Mouse (Mus musculus) hindbrain, embryonic 12.5 days (tissue): ENCODE measurements around the gene Chit1. TPM values are rescaled to one million over a fixed set of nuclear protein-coding genes. Genes with fewer than 3 reads are reported as not detected.

Experiments used
- ATAC-seq: fragments of 200-750 bp; cut with Nextera tagmentation; 2 replicates; pipeline ENCODE4 v1.8.0; 2017; ENCODE audit warnings: moderate TSS enrichment; ENCODE audit not compliant: low FRiP score
- H3K27ac ChIP-seq: fragments of 300-500 bp; sonication (generic); 2 replicates; pipeline ENCODE4 v1.5.1; 2016; ENCODE audit warnings: mild to moderate bottlenecking
- H3K27me3 ChIP-seq: fragments of 300-500 bp; sonication (generic); 2 replicates; pipeline ENCODE4 v1.6.1; 2016; ENCODE audit warnings: mild to moderate bottlenecking
- H3K36me3 ChIP-seq: fragments of 300-500 bp; sonication (generic); 2 replicates; pipeline ENCODE4 v1.6.1; 2016; ENCODE audit warnings: mild to moderate bottlenecking
- H3K4me1 ChIP-seq: fragments of 300-500 bp; sonication (generic); 2 replicates; pipeline ENCODE4 v1.6.1; 2016
- H3K4me2 ChIP-seq: fragments of 300-500 bp; sonication (generic); replicated peaks from 2 replicates; pipeline ENCODE4 v1.6.1; 2016; ENCODE audit warnings: mild to moderate bottlenecking
- H3K4me3 ChIP-seq: fragments of 300-500 bp; sonication (generic); 2 replicates; pipeline ENCODE4 v1.5.1; 2016; ENCODE audit warnings: mild to moderate bottlenecking
- H3K9ac ChIP-seq: fragments of 300-500 bp; sonication (generic); 2 replicates; pipeline ENCODE4 v1.6.1; 2016; ENCODE audit warnings: mild to moderate bottlenecking, moderate library complexity
- H3K9me3 ChIP-seq: fragments of 300-500 bp; sonication (generic); replicated peaks from 2 replicates; pipeline ENCODE4 v1.6.1; 2016; ENCODE audit warnings: mild to moderate bottlenecking
- WGBS: fragments of 180-500 bp; shearing (Covaris S2); methylation state at CpG from one replicate; pipeline ENCODE4 v1.1.7; 2016; 5-methylcytosine and 5-hydroxymethylcytosine counted together
- polyA plus RNA-seq: library from polyadenylated mRNA; unstranded; fragments of >200 nt; fragmentation: Nextera tagmentation; extraction: Ambion mirVana; gene quantifications from 2 replicates; pipeline ENCODE4 v1.2.1, GENCODE M21; 2016

The Chit1 gene
- polyA plus RNA-seq, 1 experiment from 2014 or later: not detected

- H3K9ac ChIP-seq: no peak overlapping the region
- 93% methylated on average over 3 of the region's 3 CpGs for WGBS
- no peak for ATAC-seq
- no peaks in the 10 kb centered on the region for H3K27me3 ChIP-seq
- no peak overlapping the region for H3K4me2 ChIP-seq
- H3K4me3 ChIP-seq: no peak overlapping the region
- no peaks in the 10 kb centered on the region for H3K36me3 ChIP-seq
- H3K27ac ChIP-seq: no peak overlapping the region
- no peaks in the 10 kb centered on the region for H3K9me3 ChIP-seq
- H3K4me1 ChIP-seq: peaks cover 2% of the 10 kb centered on the region
Measured at GRCm38 (mm10) chr1:134160404-134160803, 49.4 kb downstream of the Chit1 start.

DNA sequence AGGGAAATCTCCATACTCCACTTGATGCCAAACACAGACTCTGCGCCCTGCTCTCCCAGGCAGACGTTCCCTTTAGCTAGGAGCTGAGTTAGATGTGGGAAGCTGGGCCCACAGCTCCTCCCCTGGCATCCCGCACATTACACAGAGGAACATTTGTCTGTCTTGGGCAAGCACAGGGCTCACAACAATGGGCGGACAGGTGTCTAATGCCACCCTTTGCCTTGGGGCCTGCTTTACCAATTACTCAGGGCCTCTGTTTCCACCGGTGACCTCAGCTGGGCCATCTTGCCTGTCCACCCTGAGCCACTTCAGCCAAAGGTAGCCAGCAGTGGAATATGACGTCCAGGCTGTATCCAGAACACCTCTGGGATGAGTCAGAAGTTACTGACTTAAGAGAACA, 50.4 kb downstream of the Chit1 start:
- H3K9ac ChIP-seq: no peak overlapping the region
- H3K27ac ChIP-seq: no peak overlapping the region
- 82% methylated on average over 6 of the region's 6 CpGs for WGBS
- peaks cover 2% of the 10 kb centered on the region for H3K4me1 ChIP-seq
- H3K27me3 ChIP-seq: no peaks in the 10 kb centered on the region
- no peak overlapping the region for H3K4me3 ChIP-seq
- H3K9me3 ChIP-seq: 0 out of 2 replicates have a peak, but pooled peaks cover 1% of the 10 kb centered on the region
- no peaks in the 10 kb centered on the region for H3K36me3 ChIP-seq
- H3K4me2 ChIP-seq: no peak overlapping the region
- no peak for ATAC-seq

- Histone ChIP-seq H3K9ac (no peak overlapping the region), H3K4me1 (peaks cover 2% of the 10 kb centered on the region), H3K36me3 (no peaks in the 10 kb centered on the region), H3K4me3 (no peak overlapping the region), H3K27ac (no peak overlapping the region), H3K27me3 (no peaks in the 10 kb centered on the region), H3K9me3 (0 out of 2 replicates have a peak, but pooled peaks cover 5% of the 10 kb centered on the region), H3K4me2 (no peak overlapping the region)
- ATAC-seq: no peak
- WGBS: 85% methylated on average over 6 of the region's 6 CpGs
Measured at GRCm38 (mm10) chr1:134162510-134163225, 51.6 kb downstream of the Chit1 start.

DNA sequence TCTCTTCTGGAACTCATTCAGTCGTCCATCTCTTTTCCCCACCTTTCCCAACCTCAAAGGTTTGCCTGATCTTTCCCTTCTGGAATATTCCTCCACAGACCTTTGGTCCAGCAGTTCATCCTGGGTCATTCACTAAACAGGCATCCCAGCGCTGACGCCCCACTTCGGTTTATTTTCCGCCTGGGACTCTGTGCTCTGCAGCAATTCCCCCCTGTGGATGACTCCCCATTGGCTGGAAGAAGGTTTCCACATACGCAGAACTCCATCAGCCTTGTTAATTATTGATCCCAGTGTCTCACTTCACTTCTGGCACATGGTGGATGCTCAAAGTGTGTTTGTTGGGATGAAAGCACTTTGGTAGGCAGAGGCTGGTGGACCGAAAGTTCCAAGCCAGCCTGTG, 52.4 kb downstream of the Chit1 start:
- ATAC-seq: no peak

DNA sequence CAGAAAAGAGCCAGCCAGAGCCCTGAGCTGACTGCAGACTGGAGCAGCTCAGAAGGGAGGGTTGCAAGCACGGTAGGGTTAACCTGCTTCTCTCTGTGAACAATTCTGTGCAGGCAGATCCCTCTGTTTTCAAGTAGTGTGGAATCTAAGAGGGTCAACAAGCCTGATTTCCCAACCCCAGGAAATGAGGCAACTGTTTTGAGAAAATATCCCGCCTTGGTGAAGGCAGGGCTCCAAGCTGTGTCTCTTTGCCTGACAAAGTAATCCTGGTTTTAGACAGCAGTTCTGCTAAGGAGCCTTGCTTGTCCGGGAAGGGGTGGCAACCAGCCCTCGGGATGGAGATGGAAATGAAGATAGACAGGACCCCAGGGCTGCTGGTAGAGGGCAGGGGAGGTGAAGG, 53.4 kb downstream of the Chit1 start:
- no peak for ATAC-seq
- no peaks in the 10 kb centered on the region for H3K27me3 ChIP-seq
- no peak overlapping the region for H3K4me2 ChIP-seq
- no peak overlapping the region for H3K9ac ChIP-seq
- WGBS: 56% methylated on average over 4 of the region's 4 CpGs
- H3K27ac ChIP-seq: no peak overlapping the region
- H3K36me3 ChIP-seq: no peaks in the 10 kb centered on the region
- H3K4me1 ChIP-seq: peaks cover 2% of the 10 kb centered on the region
- H3K9me3 ChIP-seq: 0 out of 2 replicates have a peak, but pooled peaks cover 5% of the 10 kb centered on the region
- no peak overlapping the region for H3K4me3 ChIP-seq

More for the DNA sequence above, 52.4 kb downstream of the Chit1 start:
- H3K27ac ChIP-seq: no peak overlapping the region
- H3K4me3 ChIP-seq: no peak overlapping the region
- 0 out of 2 replicates have a peak, but pooled peaks cover 5% of the 10 kb centered on the region for H3K9me3 ChIP-seq
- no peaks in the 10 kb centered on the region for H3K27me3 ChIP-seq
- H3K36me3 ChIP-seq: no peaks in the 10 kb centered on the region
- peaks cover 2% of the 10 kb centered on the region for H3K4me1 ChIP-seq
- no peak overlapping the region for H3K9ac ChIP-seq
- no peak overlapping the region for H3K4me2 ChIP-seq
- 87% methylated on average over 7 of the region's 7 CpGs for WGBS

DNA sequence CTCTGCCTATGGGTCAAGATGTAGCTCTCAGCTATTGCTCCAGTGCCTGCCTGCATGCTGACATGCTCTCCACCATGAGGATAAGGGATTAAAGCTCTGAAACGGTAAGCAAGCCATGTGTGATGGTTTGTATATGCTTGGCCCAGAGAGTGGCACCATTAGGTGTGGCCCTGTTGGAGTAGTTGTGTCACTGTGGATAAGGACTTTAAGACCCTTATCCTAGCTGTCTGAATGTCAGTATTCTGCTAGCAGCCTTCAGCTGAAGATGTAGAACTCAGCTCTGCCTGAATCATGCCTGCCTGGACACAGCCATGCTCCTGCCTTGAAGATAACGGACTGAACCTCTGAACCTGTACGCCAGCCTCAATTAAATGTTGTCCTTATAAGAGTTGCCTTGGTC, 55.5 kb downstream of the Chit1 start:
- H3K27me3 ChIP-seq: no peaks in the 10 kb centered on the region
- no peak overlapping the region for H3K9ac ChIP-seq
- peaks cover 2% of the 10 kb centered on the region for H3K4me1 ChIP-seq
- ATAC-seq: no peak
- H3K9me3 ChIP-seq: 0 out of 2 replicates have a peak, but pooled peaks cover 5% of the 10 kb centered on the region
- 87% methylated on average over 3 of the region's 3 CpGs for WGBS
- H3K4me3 ChIP-seq: no peak overlapping the region
- H3K36me3 ChIP-seq: no peaks in the 10 kb centered on the region
- no peak overlapping the region for H3K27ac ChIP-seq
- H3K4me2 ChIP-seq: no peak overlapping the region

DNA sequence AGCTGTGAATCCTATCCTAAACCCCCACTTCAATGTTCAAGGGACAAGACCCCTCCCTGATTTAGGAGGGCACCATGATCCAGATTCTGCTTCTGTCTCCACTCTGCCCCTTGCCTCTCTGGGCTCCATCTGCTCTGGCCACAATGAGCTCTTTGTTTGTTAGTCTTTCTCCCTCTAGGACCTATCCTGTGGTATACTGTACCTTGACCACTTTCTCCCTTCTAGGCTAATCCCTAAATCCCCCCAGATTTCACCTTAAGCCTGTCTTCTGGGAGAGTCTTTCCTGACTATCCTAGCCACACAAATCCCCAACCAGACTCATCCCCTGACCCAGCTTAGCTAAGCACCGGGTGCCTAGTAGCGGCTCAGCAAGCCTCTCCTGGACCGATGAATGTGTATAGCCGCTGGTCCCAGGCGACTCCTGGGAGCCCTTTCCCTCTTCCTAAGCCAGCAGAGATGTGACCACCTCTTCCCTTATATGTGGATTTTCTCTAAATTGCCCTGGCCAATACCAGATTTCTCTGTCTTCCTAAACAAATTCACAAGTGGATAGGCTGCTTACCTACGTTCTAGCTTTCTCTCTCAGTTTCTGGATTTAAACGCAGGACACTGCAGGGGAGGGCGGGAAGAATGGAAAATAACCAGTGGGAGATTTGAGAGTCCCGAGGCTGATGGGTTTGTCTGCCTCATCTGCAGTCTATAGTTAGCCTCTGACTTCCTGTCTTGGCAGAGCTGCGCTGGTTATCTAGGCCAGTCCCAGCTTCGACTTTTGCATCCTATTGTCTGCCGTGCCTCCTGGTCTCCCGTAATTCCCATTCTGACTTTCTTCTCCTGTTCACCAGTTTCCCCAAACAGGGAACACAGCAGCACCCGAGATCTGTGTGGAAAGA, 56.6 kb downstream of the Chit1 start:
- no peak for ATAC-seq
- peaks cover 2% of the 10 kb centered on the region for H3K4me1 ChIP-seq
- H3K27ac ChIP-seq: no peak overlapping the region
- no peak overlapping the region for H3K4me3 ChIP-seq
- 60% methylated on average over 14 of the region's 14 CpGs for WGBS
- H3K4me2 ChIP-seq: no peak overlapping the region
- H3K36me3 ChIP-seq: no peaks in the 10 kb centered on the region
- no peak overlapping the region for H3K9ac ChIP-seq
- no peaks in the 10 kb centered on the region for H3K27me3 ChIP-seq
- 0 out of 2 replicates have a peak, but pooled peaks cover 5% of the 10 kb centered on the region for H3K9me3 ChIP-seq

DNA sequence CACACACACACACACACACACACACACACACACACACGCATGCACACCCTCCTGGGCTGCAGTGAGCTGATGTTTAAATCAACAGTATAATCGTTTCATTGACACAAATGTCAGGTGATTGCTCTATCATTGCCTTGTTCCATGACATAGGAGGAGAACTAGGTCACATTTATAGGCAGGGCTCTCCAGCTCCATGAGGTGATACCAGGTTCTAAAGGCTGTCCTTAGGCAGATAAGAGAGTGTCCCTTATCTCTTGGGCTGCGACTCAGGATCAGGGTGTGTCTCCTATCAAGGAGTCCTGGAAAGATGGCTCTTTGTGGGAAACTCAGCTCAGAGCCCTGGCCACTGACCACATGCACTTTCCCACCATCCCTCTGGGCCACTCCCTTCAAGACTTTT, 57.5 kb downstream of the Chit1 start:
- Histone ChIP-seq H3K36me3 (no peaks in the 10 kb centered on the region), H3K9me3 (0 out of 2 replicates have a peak, but pooled peaks cover 5% of the 10 kb centered on the region), H3K9ac (no peak overlapping the region), H3K27me3 (no peaks in the 10 kb centered on the region), H3K4me2 (no peak overlapping the region), H3K27ac (no peak overlapping the region), H3K4me3 (no peak overlapping the region), H3K4me1 (peaks cover 2% of the 10 kb centered on the region)
- no peak for ATAC-seq
- 86% methylated on average over 3 of the region's 3 CpGs for WGBS

GRCm38 (mm10) chr1:134168985-134169697, 58.1 kb downstream of the Chit1 start:
- Histone ChIP-seq H3K27me3 (no peaks in the 10 kb centered on the region), H3K4me2 (no peak overlapping the region), H3K27ac (no peak overlapping the region), H3K36me3 (no peaks in the 10 kb centered on the region), H3K9ac (no peak overlapping the region), H3K4me3 (no peak overlapping the region), H3K9me3 (0 out of 2 replicates have a peak, but pooled peaks cover 5% of the 10 kb centered on the region), H3K4me1 (peaks cover 2% of the 10 kb centered on the region)
- no peak for ATAC-seq
- WGBS: 93% methylated on average over 8 of the region's 8 CpGs

- Histone ChIP-seq H3K9me3 (no peaks in the 10 kb centered on the region), H3K4me1 (no peaks in the 10 kb centered on the region), H3K9ac (no peak overlapping the region), H3K36me3 (no peaks in the 10 kb centered on the region), H3K4me2 (no peak overlapping the region), H3K4me3 (no peak overlapping the region), H3K27ac (no peak overlapping the region), H3K27me3 (no peaks in the 10 kb centered on the region)
- WGBS: 58% methylated on average over 7 of the region's 7 CpGs
- no peak for ATAC-seq
Measured at GRCm38 (mm10) chr1:134173081-134173480, 62.0 kb downstream of the Chit1 start.

DNA sequence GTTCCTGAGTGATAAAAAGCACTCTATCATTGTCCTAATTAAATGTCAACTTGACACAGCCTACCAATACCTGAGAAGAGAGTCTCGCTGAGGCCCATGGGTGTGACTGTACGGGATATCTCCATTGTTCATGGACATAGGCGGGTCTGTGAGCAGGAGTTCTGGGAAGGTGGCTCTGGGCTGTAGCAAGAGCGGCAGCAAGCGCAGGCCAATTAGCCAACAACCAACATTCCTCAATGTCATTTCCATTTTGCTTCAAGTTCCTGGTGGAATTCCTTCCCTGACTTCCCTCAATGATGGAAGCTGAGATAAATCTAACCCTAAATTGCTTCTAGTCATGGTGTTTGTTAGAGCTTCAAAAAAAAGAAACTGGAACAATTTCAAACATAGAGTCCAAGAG, 66.9 kb downstream of the Chit1 start:
- ATAC-seq: no peak
- H3K4me2 ChIP-seq: no peak overlapping the region
- no peak overlapping the region for H3K27ac ChIP-seq
- H3K36me3 ChIP-seq: no peaks in the 10 kb centered on the region
- H3K4me3 ChIP-seq: no peak overlapping the region
- no peaks in the 10 kb centered on the region for H3K27me3 ChIP-seq
- H3K9ac ChIP-seq: no peak overlapping the region
- H3K4me1 ChIP-seq: 0 out of 2 replicates have a peak, but pooled peaks cover 7% of the 10 kb centered on the region
- H3K9me3 ChIP-seq: no peaks in the 10 kb centered on the region
- WGBS: 82% methylated on average over 5 of the region's 5 CpGs

DNA sequence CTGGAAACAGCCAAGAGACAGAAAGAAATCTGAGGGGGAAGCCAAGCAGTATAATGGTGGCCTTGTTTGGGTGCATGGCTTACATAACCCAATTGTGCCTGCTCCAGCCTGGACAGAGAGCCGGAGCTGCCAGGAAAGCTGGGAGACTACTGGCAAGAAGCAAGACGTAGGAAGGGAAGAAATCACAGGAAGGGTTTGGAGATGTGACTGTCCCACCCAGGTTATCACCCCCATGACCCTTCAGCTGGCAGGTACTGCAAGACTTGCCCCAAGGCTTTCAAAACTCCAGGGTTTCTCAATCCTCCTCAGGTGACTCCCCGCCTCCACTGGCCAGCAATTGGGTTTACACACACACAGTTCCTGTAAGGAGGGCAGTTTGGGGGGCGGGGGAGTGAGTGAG, 71.0 kb downstream of the Chit1 start, which contains the start of gene Chil1:
Gene Chil1 (plus strand): TSS at position 152 of the 400 bp plus-strand sequence.
- no peaks in the 10 kb centered on the region for H3K9me3 ChIP-seq
- 54% methylated on average over 4 of the region's 4 CpGs for WGBS
- no peak within 1 kb of the TSS for H3K27ac ChIP-seq
- H3K36me3 ChIP-seq: no peaks in the 10 kb centered on the region
- no peaks in the 10 kb centered on the region for H3K27me3 ChIP-seq
- 0 out of 2 replicates have a peak, but pooled peaks cover 7% of the 10 kb centered on the region for H3K4me1 ChIP-seq
- no peak for ATAC-seq
- no peak within 1 kb of the TSS for H3K4me3 ChIP-seq
- no peak within 1 kb of the TSS for H3K4me2 ChIP-seq
- no peak within 1 kb of the TSS for H3K9ac ChIP-seq
